Mouse (Mus musculus) cerebellum, adult 11-12 months (tissue): ENCODE measurements around the gene Mfsd4b3.
A peak's percentile ranks its signal among the peaks of the same experiment; 100 is the strongest.

Experiments used
- DNase-seq: peaks from one replicate; pipeline ENCODE4 v3.0.0; 2022

Mfsd4b3 gene

DNA sequence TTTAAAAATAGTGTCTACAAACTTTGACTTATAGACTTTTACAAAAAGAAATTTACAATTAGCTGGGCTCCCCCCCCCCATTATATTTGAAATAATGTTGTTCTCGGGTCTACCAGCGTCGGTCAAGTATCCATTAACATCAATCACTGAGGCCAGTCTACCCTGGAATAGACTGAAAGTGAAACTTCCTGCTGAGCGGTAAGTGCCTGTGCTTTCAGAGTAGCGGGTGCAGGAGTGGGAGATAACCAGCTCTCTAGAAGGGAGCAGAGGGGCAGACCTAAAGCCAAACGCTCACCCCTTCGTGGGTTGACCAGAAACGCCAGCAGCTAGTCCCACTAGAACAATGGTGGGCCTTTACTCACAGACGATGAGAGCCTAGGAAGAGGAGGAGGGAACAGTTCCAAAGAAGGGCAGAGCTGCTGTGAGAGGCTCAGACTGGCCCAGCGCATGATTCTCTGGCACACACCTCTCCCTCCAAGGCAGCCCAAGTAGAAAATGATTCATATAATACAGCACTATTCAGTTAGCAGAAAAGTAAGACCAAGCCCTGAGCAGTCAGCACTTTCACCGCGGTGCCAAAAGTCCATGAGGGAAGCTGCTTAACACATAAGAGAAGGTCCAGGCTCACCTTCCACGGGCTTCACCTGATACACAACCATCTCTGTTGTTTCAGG lies 51.0 kb downstream of the Mfsd4b3 start:
- DNase-seq = no peak

DNA sequence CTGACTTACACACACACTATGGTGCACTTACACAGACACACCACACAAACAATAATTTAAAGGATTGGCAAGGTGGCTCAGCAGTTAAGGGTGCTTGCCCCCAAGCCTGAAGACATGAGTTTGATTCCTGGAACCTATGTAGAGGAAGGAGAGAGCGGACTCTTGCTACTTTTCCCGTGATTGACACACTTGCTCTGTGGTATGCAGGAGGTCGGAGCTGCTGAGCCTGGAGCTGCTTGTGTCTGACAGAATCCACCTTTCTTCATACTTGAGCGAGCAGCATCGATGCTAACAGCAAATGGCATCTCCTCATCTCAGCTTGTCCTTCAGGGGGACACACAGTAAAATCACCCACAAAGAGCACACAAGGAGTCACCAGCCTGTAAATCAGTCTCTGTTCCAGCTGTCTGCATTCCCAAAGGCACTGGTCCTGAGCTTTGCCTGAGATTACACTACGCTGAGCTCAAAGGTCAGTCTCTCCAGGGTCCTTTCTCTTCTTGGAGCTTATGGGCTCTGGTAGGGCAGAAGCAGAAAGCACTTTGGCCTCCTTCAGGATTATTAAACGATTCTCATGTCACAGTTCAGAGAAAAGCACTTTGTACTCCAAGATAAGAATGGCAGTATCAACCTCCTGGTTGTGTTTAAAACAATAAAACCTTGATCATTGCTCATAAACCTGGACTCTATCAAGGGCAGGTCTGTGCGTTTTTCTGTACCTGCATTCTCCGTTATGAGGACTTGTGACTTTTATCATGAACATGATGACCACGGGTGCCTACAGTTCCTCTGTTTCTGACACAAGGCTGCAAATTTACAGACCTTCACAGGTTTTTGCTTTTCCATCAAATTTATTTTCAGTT lies 52.9 kb downstream of the Mfsd4b3 start:
- no peak for DNase-seq

DNA sequence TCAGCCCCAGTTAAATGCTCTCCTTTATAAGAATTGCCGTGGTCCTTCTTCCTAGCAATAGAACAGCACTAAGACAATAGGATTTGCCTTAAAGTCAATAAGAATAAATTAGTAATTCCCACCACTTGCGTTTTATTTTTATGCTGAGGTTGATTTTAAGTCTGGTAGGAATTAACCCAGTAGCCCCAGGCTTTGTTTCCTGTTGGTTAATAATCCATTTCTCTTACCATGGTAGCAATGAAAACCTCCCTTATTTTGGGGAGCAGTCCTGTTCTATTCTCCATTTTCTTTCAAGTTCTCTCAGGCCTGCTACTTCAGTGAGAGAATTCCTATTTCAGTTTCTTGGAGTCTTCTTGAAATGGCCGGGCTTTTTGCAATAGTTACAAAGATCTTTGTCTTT lies 55.8 kb downstream of the Mfsd4b3 start:
- no peak for DNase-seq

DNA sequence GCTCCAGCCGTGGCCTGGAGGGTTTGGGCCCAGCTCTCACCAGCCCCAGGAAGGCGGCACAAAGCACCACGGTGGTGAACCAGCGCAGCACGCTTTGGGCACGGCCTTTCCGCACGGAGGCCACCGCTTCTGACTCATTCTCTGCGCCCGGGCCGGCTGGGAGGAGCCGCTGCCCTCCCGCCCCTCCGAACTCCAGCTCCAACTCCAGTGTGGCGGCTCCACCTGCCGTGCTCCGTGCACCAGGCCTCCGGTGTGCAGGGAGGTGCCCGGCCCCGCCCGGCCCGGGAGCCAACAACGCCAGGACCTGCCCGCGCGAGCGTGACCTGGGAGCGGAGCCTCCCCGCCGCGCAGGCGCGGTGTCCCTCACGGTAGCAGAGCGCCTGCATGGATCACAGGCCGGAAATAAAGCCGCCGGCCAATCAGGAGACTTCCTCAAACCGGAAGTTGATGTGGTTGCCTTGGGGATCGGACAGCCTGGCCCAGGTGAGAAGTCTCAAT lies 61.0 kb downstream of the Mfsd4b3 start, which contains the start of gene Mfsd4b4:
TSS of gene Mfsd4b4 (minus strand) at position 365 of the 498 bp plus-strand sequence.
- peak; percentile 92 for DNase-seq
